Mouse (Mus musculus): ENCODE data around the gene Arl13a. TPM values are rescaled to one million over a fixed set of nuclear protein-coding genes. Genes with fewer than 3 reads are reported as not detected.

Gene Arl13a
- polyA plus RNA-seq, 1 experiment = not detected

GRCm38 (mm10) chrX:134238266-134238665, 51.0 kb downstream of the Arl13a start:
- Histone ChIP-seq H3K79me2 (ENCODE audit: control insufficient read depth, insufficient read depth) (no peaks in the 10 kb centered on the region), H3K79me3 (ENCODE audit: low read depth) (no peaks in the 10 kb centered on the region), H3K36me3 (ENCODE audit: control insufficient read depth, insufficient read depth) (peaks cover 8% of the 10 kb centered on the region), H3K4me3 (ENCODE audit: insufficient read depth, poor library complexity, severe bottlenecking) (no peak overlapping the region), H3ac (ENCODE audit: control insufficient read depth, insufficient read length, low read depth) (no peak overlapping the region), H3K27me3 (ENCODE audit: control insufficient read depth, insufficient read depth, insufficient read length) (no peaks in the 10 kb centered on the region)
- TF ChIP-seq CEBPB (IDR thresholded peaks at IDR 0.05; ENCODE audit: low read depth) (no peak), MAX (IDR thresholded peaks at IDR 0.05) (no peak), USF1 (IDR thresholded peaks at IDR 0.05; ENCODE audit: low read depth) (no peak), CTCF (IDR thresholded peaks at IDR 0.05; ENCODE audit: control insufficient read depth, insufficient read depth, insufficient read length) (no peak), FOSL1 (IDR thresholded peaks at IDR 0.05; ENCODE audit: insufficient read depth, low read length, poor library complexity, severe bottlenecking) (no peak), MYOD1 (IDR thresholded peaks at IDR 0.05; ENCODE audit: control insufficient read depth, insufficient read length, low read depth) (no peak), MYOG (IDR thresholded peaks at IDR 0.05; ENCODE audit: control insufficient read depth, extremely low read depth, insufficient read length) (no peak)

DNA sequence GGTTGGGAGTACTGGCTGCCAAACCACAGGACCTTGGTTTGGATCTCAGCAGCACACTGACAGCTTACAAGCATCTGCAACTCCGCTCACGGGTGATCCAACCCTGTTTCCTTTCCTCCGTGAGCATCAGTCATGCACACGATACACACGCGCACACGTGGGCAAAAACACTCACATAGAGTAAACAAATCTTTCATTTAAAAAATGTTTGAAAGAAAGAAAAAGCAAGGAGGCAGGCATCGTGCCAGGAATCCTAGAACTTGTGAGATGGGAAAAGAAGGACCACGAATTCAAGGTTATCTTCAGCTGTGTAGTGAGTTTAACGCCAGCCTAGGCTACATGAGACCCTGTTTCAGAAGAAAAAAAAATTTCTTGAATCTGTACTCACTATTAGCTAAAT, 58.6 kb downstream of the Arl13a start:
- no peaks in the 10 kb centered on the region for H3K79me2 ChIP-seq (ENCODE audit: control insufficient read depth, insufficient read depth)
- H3K79me3 ChIP-seq (ENCODE audit: low read depth) = no peaks in the 10 kb centered on the region
- TF ChIP-seq USF1 (IDR thresholded peaks at IDR 0.05; ENCODE audit: low read depth) = no peak
- no peak for TF ChIP-seq MAX (IDR thresholded peaks at IDR 0.05)
- no peak for TF ChIP-seq CTCF (IDR thresholded peaks at IDR 0.05; ENCODE audit: control insufficient read depth, insufficient read depth, insufficient read length)
- no peak for TF ChIP-seq MYOD1 (IDR thresholded peaks at IDR 0.05; ENCODE audit: control insufficient read depth, insufficient read length, low read depth)
- no peak for TF ChIP-seq FOSL1 (IDR thresholded peaks at IDR 0.05; ENCODE audit: insufficient read depth, low read length, poor library complexity, severe bottlenecking)
- no peak for TF ChIP-seq CEBPB (IDR thresholded peaks at IDR 0.05; ENCODE audit: low read depth)
- no peak for TF ChIP-seq MYOG (IDR thresholded peaks at IDR 0.05; ENCODE audit: control insufficient read depth, extremely low read depth, insufficient read length)
- no peak overlapping the region for H3K4me3 ChIP-seq (ENCODE audit: insufficient read depth, poor library complexity, severe bottlenecking)
- H3K36me3 ChIP-seq (ENCODE audit: control insufficient read depth, insufficient read depth) = no peaks in the 10 kb centered on the region
- no peaks in the 10 kb centered on the region for H3K27me3 ChIP-seq (ENCODE audit: control insufficient read depth, insufficient read depth, insufficient read length)
- no peak overlapping the region for H3ac ChIP-seq (ENCODE audit: control insufficient read depth, insufficient read length, low read depth)

DNA sequence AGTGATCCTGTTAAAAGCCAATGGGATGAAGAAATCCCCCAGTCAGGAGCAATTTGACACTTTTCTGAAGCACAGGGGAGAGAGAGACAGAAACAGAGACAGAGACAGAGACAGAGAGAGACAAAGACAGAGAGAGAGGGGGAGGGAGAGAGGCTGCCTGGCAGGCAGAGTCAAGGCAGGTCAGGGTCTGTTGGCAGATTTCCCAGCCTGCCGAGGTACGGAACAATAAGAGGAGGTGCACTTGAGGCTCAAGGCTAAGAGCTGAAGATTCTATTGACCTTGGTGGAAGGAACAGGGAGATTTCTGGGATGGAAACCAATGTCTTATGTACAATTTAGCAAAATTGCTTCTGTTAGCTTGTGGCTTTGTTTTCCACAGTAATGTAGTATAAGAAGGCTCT, 60.9 kb downstream of the Arl13a start:
- Histone ChIP-seq H3K79me2 (ENCODE audit: control insufficient read depth, insufficient read depth) (no peaks in the 10 kb centered on the region), H3K79me3 (ENCODE audit: low read depth) (no peaks in the 10 kb centered on the region), H3K36me3 (ENCODE audit: control insufficient read depth, insufficient read depth) (no peaks in the 10 kb centered on the region), H3K4me3 (ENCODE audit: insufficient read depth, poor library complexity, severe bottlenecking) (no peak overlapping the region), H3ac (ENCODE audit: control insufficient read depth, insufficient read length, low read depth) (no peak overlapping the region), H3K27me3 (ENCODE audit: control insufficient read depth, insufficient read depth, insufficient read length) (no peaks in the 10 kb centered on the region)
- TF ChIP-seq MYOG (IDR thresholded peaks at IDR 0.05; ENCODE audit: control insufficient read depth, extremely low read depth, insufficient read length) (no peak), MYOD1 (IDR thresholded peaks at IDR 0.05; ENCODE audit: control insufficient read depth, insufficient read length, low read depth) (no peak), FOSL1 (IDR thresholded peaks at IDR 0.05; ENCODE audit: insufficient read depth, low read length, poor library complexity, severe bottlenecking) (no peak), CTCF (IDR thresholded peaks at IDR 0.05; ENCODE audit: control insufficient read depth, insufficient read depth, insufficient read length) (no peak), CEBPB (IDR thresholded peaks at IDR 0.05; ENCODE audit: low read depth) (no peak), MAX (IDR thresholded peaks at IDR 0.05) (no peak), USF1 (IDR thresholded peaks at IDR 0.05; ENCODE audit: low read depth) (no peak)

Other genes with a start within 250 kb of the Arl13a start
- not detected for gene Sytl4, start 205.7 kb upstream of the Arl13a start, polyA plus RNA-seq (2012; fragmentation: generic; extraction: Trizol)
- 22.7 TPM for gene Cstf2, start 128.3 kb upstream of the Arl13a start, polyA plus RNA-seq (2012; fragmentation: generic; extraction: Trizol)
- 0.09 TPM for gene Xkrx, start 25.4 kb upstream of the Arl13a start, polyA plus RNA-seq (2012; fragmentation: generic; extraction: Trizol)
- 0.07 TPM for gene Nox1, start 34.5 kb downstream of the Arl13a start, polyA plus RNA-seq (2012; fragmentation: generic; extraction: Trizol)
- 5.9 TPM for gene Trmt2b, start 89.5 kb downstream of the Arl13a start, polyA plus RNA-seq (2012; fragmentation: generic; extraction: Trizol)
- gene Tmem35a, start 107.7 kb downstream of the Arl13a start, polyA plus RNA-seq (2012; fragmentation: generic; extraction: Trizol) = 1.2 TPM
- 10.8 TPM for gene Cenpi, start 120.6 kb downstream of the Arl13a start, polyA plus RNA-seq (2012; fragmentation: generic; extraction: Trizol)
- 1.9 TPM for gene Drp2, start 217.1 kb downstream of the Arl13a start, polyA plus RNA-seq (2012; fragmentation: generic; extraction: Trizol)

All from C2C12 (cell line).